Mouse (Mus musculus) liver, adult 2 months (tissue): ENCODE measurements around the gene Znhit1. TPM values are rescaled to one million over a fixed set of nuclear protein-coding genes. Genes with fewer than 3 reads are reported as not detected.

Source experiments
- DNase-seq: peaks from one replicate; pipeline ENCODE4 v3.0.0-alpha.2; 2011; ENCODE audit warnings: low read depth, low spot score; ENCODE audit errors: extremely low read depth
- H3K27ac ChIP-seq: fragments of 200-500 bp; replicated peaks from 2 replicates; pipeline ENCODE4 v1.5.1; 2012; ENCODE audit warnings: low read depth, mild to moderate bottlenecking, control low read depth, inconsistent platforms, low read length; ENCODE audit not compliant: insufficient read depth
- H3K27me3 ChIP-seq: fragments of 200-500 bp; 2 replicates; pipeline ENCODE4 v1.6.1; 2012; ENCODE audit warnings: mild to moderate bottlenecking, moderate library complexity, low read length, inconsistent platforms; ENCODE audit not compliant: control insufficient read depth, insufficient read depth
- H3K36me3 ChIP-seq: fragments of 200-500 bp; 2 replicates; pipeline ENCODE4 v1.6.1; 2012; ENCODE audit warnings: low read length, inconsistent platforms; ENCODE audit not compliant: control insufficient read depth, insufficient read depth
- H3K4me1 ChIP-seq: fragments of 200-500 bp; 2 replicates; pipeline ENCODE4 v1.6.1; 2011; ENCODE audit warnings: low read length; ENCODE audit not compliant: control insufficient read depth, insufficient read depth
- H3K4me3 ChIP-seq: fragments of 200-500 bp; 2 replicates; pipeline ENCODE4 v1.5.1; 2011; ENCODE audit warnings: low read depth, mild to moderate bottlenecking, control low read depth, low read length, moderate library complexity; ENCODE audit not compliant: insufficient read depth
- H3K79me2 ChIP-seq: fragments of 200-500 bp; 2 replicates; pipeline ENCODE4 v1.6.1; 2012; ENCODE audit warnings: inconsistent platforms, mild to moderate bottlenecking, low read length, moderate library complexity; ENCODE audit not compliant: control insufficient read depth, insufficient read depth
- H3K9ac ChIP-seq: fragments of 200-500 bp; 2 replicates; pipeline ENCODE4 v1.6.1; 2012; ENCODE audit warnings: low read depth, mild to moderate bottlenecking, control low read depth, inconsistent platforms, low read length
- CTCF ChIP-seq: fragments of 200-500 bp; IDR thresholded peaks from 2 replicates; pipeline ENCODE4 v1.5.1; 2011; ENCODE audit warnings: low read depth, low read length, control low read depth
- POLR2A ChIP-seq: fragments of 200-500 bp; IDR thresholded peaks from 2 replicates; pipeline ENCODE4 v1.6.1; 2011; ENCODE audit warnings: low read length, control low read depth; ENCODE audit not compliant: insufficient read depth; ENCODE audit errors: extremely low read depth
- WGBS: fragments of 180-500 bp; shearing (Covaris S2); methylation state at CpG from one replicate; pipeline ENCODE4 v1.1.7; 2018; 5-methylcytosine and 5-hydroxymethylcytosine counted together
- polyA plus RNA-seq: library from polyadenylated mRNA; depleted of rRNA; stranded (reverse); fragments of >200 nt; gene quantifications from 2 replicates; pipeline ENCODE4 v1.2.3, GENCODE M21; 2012
- total RNA-seq: library from RNA; depleted of rRNA; stranded (reverse); fragments of >200 nt; gene quantifications from 2 replicates; pipeline ENCODE4 v1.2.3, GENCODE M21; 2014

Znhit1 gene
- total and polyA plus RNA-seq, 2 experiments: 44.5 to 109 TPM

- H3K79me2 ChIP-seq: 0 out of 2 replicates have a peak, but pooled peaks cover 4% of the 10 kb centered on the region
- H3K4me3 ChIP-seq: peak overlapping the region; percentile 66
- TF ChIP-seq POLR2A: no peak
- TF ChIP-seq CTCF: peak; percentile 96
- H3K9ac ChIP-seq: peak overlapping the region; percentile 76
- no peaks in the 10 kb centered on the region for H3K27me3 ChIP-seq
- H3K4me1 ChIP-seq: peaks cover 19% of the 10 kb centered on the region
- peak; percentile 63 for DNase-seq
- WGBS: under 1% methylated on average over 10 of the region's 10 CpGs
- peaks cover 2% of the 10 kb centered on the region; the same call in 1 of the 2 replicates for H3K36me3 ChIP-seq
- peak overlapping the region; percentile 82 for H3K27ac ChIP-seq
These were observed 25.3 kb downstream of the Znhit1 start for GRCm38 (mm10) chr5:136962501-136962900.

GRCm38 (mm10) chr5:136961983-136962461 is 25.8 kb downstream of the Znhit1 start:
- under 1% methylated on average over 20 of the region's 20 CpGs for WGBS
- DNase-seq: peak; percentile 91

GRCm38 (mm10) chr5:136961334-136961982 is 26.4 kb downstream of the Znhit1 start:
- H3K4me3 ChIP-seq: peak overlapping the region; percentile 66
- H3K9ac ChIP-seq: 0 out of 2 replicates have a peak overlapping the region, but pooled peaks have one; percentile 5
- H3K27me3 ChIP-seq: no peaks in the 10 kb centered on the region
- H3K4me1 ChIP-seq: peaks cover 22% of the 10 kb centered on the region
- H3K79me2 ChIP-seq: peaks cover 7% of the 10 kb centered on the region; the same call in 1 of the 2 replicates
- 37% methylated on average over 5 of the region's 5 CpGs for WGBS
- no peak for TF ChIP-seq CTCF
- no peak for TF ChIP-seq POLR2A
- H3K27ac ChIP-seq: peak overlapping the region; percentile 34
- DNase-seq: no peak
- peaks cover 2% of the 10 kb centered on the region; the same call in 1 of the 2 replicates for H3K36me3 ChIP-seq

More at GRCm38 (mm10) chr5:136961983-136962461, 25.8 kb downstream of the Znhit1 start:
- Histone ChIP-seq H3K79me2 (peaks cover 4% of the 10 kb centered on the region; the same call in 1 of the 2 replicates), H3K4me1 (peaks cover 19% of the 10 kb centered on the region), H3K9ac (peak overlapping the region; percentile 76), H3K27me3 (no peaks in the 10 kb centered on the region), H3K36me3 (peaks cover 2% of the 10 kb centered on the region; the same call in 1 of the 2 replicates), H3K4me3 (peak overlapping the region; percentile 66), H3K27ac (peak overlapping the region; percentile 82)
- TF ChIP-seq CTCF: no peak; the same call in 1 of the 2 replicates
- TF ChIP-seq POLR2A: peak; percentile 72; the same call in 1 of the 2 replicates

GRCm38 (mm10) chr5:136960053-136960452 is 27.8 kb downstream of the Znhit1 start:
- peak; percentile 94 for DNase-seq
- TF ChIP-seq CTCF (no peak), POLR2A (no peak)
- Histone ChIP-seq H3K4me3 (no peak overlapping the region), H3K36me3 (peaks cover 2% of the 10 kb centered on the region; the same call in 1 of the 2 replicates), H3K27me3 (no peaks in the 10 kb centered on the region), H3K79me2 (peaks cover 15% of the 10 kb centered on the region; the same call in 1 of the 2 replicates), H3K4me1 (peaks cover 29% of the 10 kb centered on the region), H3K27ac (no peak overlapping the region), H3K9ac (no peak overlapping the region)
- WGBS: 64% methylated on average over 6 of the region's 6 CpGs

GRCm38 (mm10) chr5:136958991-136959605 is 28.7 kb downstream of the Znhit1 start:
- 21% methylated on average over 5 of the region's 5 CpGs for WGBS
- no peak overlapping the region for H3K9ac ChIP-seq

More at GRCm38 (mm10) chr5:136958991-136959605, 28.7 kb downstream of the Znhit1 start:
- Histone ChIP-seq H3K27ac (peak overlapping the region; percentile 63), H3K36me3 (0 out of 2 replicates have a peak, but pooled peaks cover 2% of the 10 kb centered on the region), H3K4me1 (peaks cover 35% of the 10 kb centered on the region), H3K27me3 (no peaks in the 10 kb centered on the region), H3K79me2 (peaks cover 22% of the 10 kb centered on the region; the same call in 1 of the 2 replicates), H3K4me3 (no peak overlapping the region)
- TF ChIP-seq CTCF (no peak), POLR2A (no peak)
- DNase-seq: peak; percentile 87
